Mouse (Mus musculus) liver, adult 2 months (tissue): ENCODE data around the gene B3galt4. TPM values are rescaled to one million over a fixed set of nuclear protein-coding genes. Genes with fewer than 3 reads are reported as not detected.

ENCODE experiments used
- DNase-seq: peaks from one replicate; pipeline ENCODE4 v3.0.0-alpha.2; 2011; ENCODE audit warnings: low read depth, low spot score; ENCODE audit errors: extremely low read depth
- H3K27ac ChIP-seq: fragments of 200-500 bp; replicated peaks from 2 replicates; pipeline ENCODE4 v1.5.1; 2012; ENCODE audit warnings: low read depth, mild to moderate bottlenecking, control low read depth, inconsistent platforms, low read length; ENCODE audit not compliant: insufficient read depth
- H3K27me3 ChIP-seq: fragments of 200-500 bp; 2 replicates; pipeline ENCODE4 v1.6.1; 2012; ENCODE audit warnings: mild to moderate bottlenecking, moderate library complexity, low read length, inconsistent platforms; ENCODE audit not compliant: control insufficient read depth, insufficient read depth
- H3K36me3 ChIP-seq: fragments of 200-500 bp; 2 replicates; pipeline ENCODE4 v1.6.1; 2012; ENCODE audit warnings: low read length, inconsistent platforms; ENCODE audit not compliant: control insufficient read depth, insufficient read depth
- H3K4me1 ChIP-seq: fragments of 200-500 bp; 2 replicates; pipeline ENCODE4 v1.6.1; 2011; ENCODE audit warnings: low read length; ENCODE audit not compliant: control insufficient read depth, insufficient read depth
- H3K4me3 ChIP-seq: fragments of 200-500 bp; 2 replicates; pipeline ENCODE4 v1.5.1; 2011; ENCODE audit warnings: low read depth, mild to moderate bottlenecking, control low read depth, low read length, moderate library complexity; ENCODE audit not compliant: insufficient read depth
- H3K79me2 ChIP-seq: fragments of 200-500 bp; 2 replicates; pipeline ENCODE4 v1.6.1; 2012; ENCODE audit warnings: inconsistent platforms, mild to moderate bottlenecking, low read length, moderate library complexity; ENCODE audit not compliant: control insufficient read depth, insufficient read depth
- H3K9ac ChIP-seq: fragments of 200-500 bp; 2 replicates; pipeline ENCODE4 v1.6.1; 2012; ENCODE audit warnings: low read depth, mild to moderate bottlenecking, control low read depth, inconsistent platforms, low read length
- CTCF ChIP-seq: fragments of 200-500 bp; IDR thresholded peaks from 2 replicates; pipeline ENCODE4 v1.5.1; 2011; ENCODE audit warnings: low read depth, low read length, control low read depth
- POLR2A ChIP-seq: fragments of 200-500 bp; IDR thresholded peaks from 2 replicates; pipeline ENCODE4 v1.6.1; 2011; ENCODE audit warnings: low read length, control low read depth; ENCODE audit not compliant: insufficient read depth; ENCODE audit errors: extremely low read depth
- WGBS: fragments of 180-500 bp; shearing (Covaris S2); methylation state at CpG from one replicate; pipeline ENCODE4 v1.1.7; 2018; 5-methylcytosine and 5-hydroxymethylcytosine counted together
- polyA plus RNA-seq: library from polyadenylated mRNA; depleted of rRNA; stranded (reverse); fragments of >200 nt; gene quantifications from 2 replicates; pipeline ENCODE4 v1.2.3, GENCODE M21; 2012; rRNA removed
- total RNA-seq: library from RNA; depleted of rRNA; stranded (reverse); fragments of >200 nt; gene quantifications from 2 replicates; pipeline ENCODE4 v1.2.3, GENCODE M21; 2014; rRNA removed

Gene B3galt4
- total and polyA plus RNA-seq, 2 experiments = 0.55 to 0.97 TPM

- H3K27ac ChIP-seq = no peak overlapping the region
- H3K79me2 ChIP-seq = no peaks in the 10 kb centered on the region
- TF ChIP-seq CTCF (no peak), POLR2A (no peak)
- H3K4me1 ChIP-seq = no peaks in the 10 kb centered on the region; the same call in 1 of the 2 replicates
- H3K27me3 ChIP-seq = no peaks in the 10 kb centered on the region
- H3K9ac ChIP-seq = no peak overlapping the region
- no peaks in the 10 kb centered on the region for H3K36me3 ChIP-seq
- WGBS = 80% methylated on average over 4 of the region's 4 CpGs
- DNase-seq = no peak
- H3K4me3 ChIP-seq = no peak overlapping the region
Observed at GRCm38 (mm10) chr17:33900989-33901314, 50.3 kb downstream of the B3galt4 start.

DNA sequence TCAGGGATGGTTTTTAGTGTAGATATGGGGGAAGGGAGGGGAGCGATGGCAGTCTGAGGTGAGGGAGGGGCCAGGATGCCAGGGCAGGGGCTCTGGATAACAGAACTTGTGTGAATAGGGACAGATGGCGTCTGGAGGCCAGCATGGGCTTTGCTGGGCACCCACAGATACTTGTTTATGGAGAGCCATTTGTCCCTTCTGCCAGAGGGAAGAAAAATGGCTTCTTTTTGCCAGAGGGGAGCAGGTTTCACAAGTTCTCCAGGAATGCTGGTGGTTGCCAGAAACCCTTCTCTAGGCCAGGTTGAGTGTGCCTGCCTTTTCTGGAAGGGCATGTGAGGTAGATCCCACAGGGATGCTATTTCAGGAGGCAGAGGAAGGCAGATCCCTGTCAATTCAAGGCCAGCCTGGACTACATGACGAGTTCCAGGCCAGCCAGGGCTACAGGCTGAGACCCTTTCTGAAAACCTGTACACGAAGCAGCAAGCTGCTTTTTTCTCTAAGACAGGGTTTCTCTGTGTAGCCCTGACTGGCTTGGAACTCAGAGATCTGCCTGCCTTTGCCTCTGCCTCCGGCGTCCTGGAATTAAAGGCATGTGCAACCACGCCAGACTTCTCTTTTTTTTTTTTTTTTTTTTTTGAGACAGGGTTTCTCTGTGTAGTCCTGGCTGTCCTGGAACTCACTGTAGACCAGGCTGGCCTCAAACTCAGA lies 50.9 kb downstream of the B3galt4 start:
- H3K79me2 ChIP-seq = no peaks in the 10 kb centered on the region
- WGBS = 87% methylated on average over 7 of the region's 7 CpGs
- no peak for DNase-seq
- H3K9ac ChIP-seq = no peak overlapping the region
- H3K4me3 ChIP-seq = no peak overlapping the region
- H3K27ac ChIP-seq = no peak overlapping the region
- no peaks in the 10 kb centered on the region; the same call in 1 of the 2 replicates for H3K4me1 ChIP-seq
- no peaks in the 10 kb centered on the region for H3K36me3 ChIP-seq
- TF ChIP-seq CTCF = no peak
- no peak for TF ChIP-seq POLR2A
- H3K27me3 ChIP-seq = no peaks in the 10 kb centered on the region

Other genes starting within 250 kb of the B3galt4 start
Only the 30 nearest of the 32 such genes appear.
- 65.1 and 71.2 TPM in 2 replicates for gene March2, start 232.8 kb downstream of the B3galt4 start, total RNA-seq
- gene March2, start 232.8 kb downstream of the B3galt4 start, polyA plus RNA-seq = 92.3 and 94.0 TPM in 2 replicates
- gene Rab11b, start 191.0 kb downstream of the B3galt4 start, total RNA-seq = 23.3 and 45.2 TPM in 2 replicates
- 168 and 177 TPM in 2 replicates for gene Rab11b, start 191.0 kb downstream of the B3galt4 start, polyA plus RNA-seq
- gene Angptl4, start 169.7 kb downstream of the B3galt4 start, total RNA-seq = 129 and 142 TPM in 2 replicates
- 28.1 and 49.5 TPM in 2 replicates for gene Angptl4, start 169.7 kb downstream of the B3galt4 start, polyA plus RNA-seq
- gene Kank3, start 141.0 kb downstream of the B3galt4 start, total RNA-seq = 6.0 and 7.3 TPM in 2 replicates
- gene Kank3, start 141.0 kb downstream of the B3galt4 start, polyA plus RNA-seq = 9.5 and 13.4 TPM in 2 replicates
- gene Rps28, start 126.9 kb downstream of the B3galt4 start, total RNA-seq = 275 and 294 TPM in 2 replicates
- gene Rps28, start 126.9 kb downstream of the B3galt4 start, polyA plus RNA-seq = 374 and 500 TPM in 2 replicates
- gene Ndufa7, start 126.9 kb downstream of the B3galt4 start, total RNA-seq = 214 and 217 TPM in 2 replicates
- 372 and 457 TPM in 2 replicates for gene Ndufa7, start 126.9 kb downstream of the B3galt4 start, polyA plus RNA-seq
- 7.1 and 7.5 TPM in 2 replicates for gene Cd320, start 108.4 kb downstream of the B3galt4 start, total RNA-seq
- gene Cd320, start 108.4 kb downstream of the B3galt4 start, polyA plus RNA-seq = 13.0 and 16.9 TPM in 2 replicates
- not detected in 2 replicates for gene Gm7029, start 77.7 kb downstream of the B3galt4 start, total RNA-seq
- gene Gm7029, start 77.7 kb downstream of the B3galt4 start, polyA plus RNA-seq = not detected in 2 replicates
- gene Kifc1, start 60.8 kb downstream of the B3galt4 start, total RNA-seq = 0.18 and 1.2 TPM in 2 replicates
- gene Kifc1, start 60.8 kb downstream of the B3galt4 start, polyA plus RNA-seq = 0.20 and 0.31 TPM in 2 replicates
- gene Platr17, start 46.4 kb downstream of the B3galt4 start, total RNA-seq = not detected in 2 replicates
- gene Platr17, start 46.4 kb downstream of the B3galt4 start, polyA plus RNA-seq = 0.18 TPM in 1 of 2 replicates, not detected in the other
- gene Daxx, start 42.1 kb downstream of the B3galt4 start, total RNA-seq = 8.3 and 10.2 TPM in 2 replicates
- gene Daxx, start 42.1 kb downstream of the B3galt4 start, polyA plus RNA-seq = 15.8 and 30.8 TPM in 2 replicates
- 47.2 and 58.5 TPM in 2 replicates for gene Tapbp, start 35.6 kb downstream of the B3galt4 start, total RNA-seq
- 95.4 and 105 TPM in 2 replicates for gene Tapbp, start 35.6 kb downstream of the B3galt4 start, polyA plus RNA-seq
- 11.1 and 12.7 TPM in 2 replicates for gene Zbtb22, start 35.6 kb downstream of the B3galt4 start, total RNA-seq
- 23.9 and 30.2 TPM in 2 replicates for gene Zbtb22, start 35.6 kb downstream of the B3galt4 start, polyA plus RNA-seq
- 9.8 and 10.9 TPM in 2 replicates for gene Rgl2, start 21.9 kb downstream of the B3galt4 start, total RNA-seq
- 19.4 and 27.7 TPM in 2 replicates for gene Rgl2, start 21.9 kb downstream of the B3galt4 start, polyA plus RNA-seq
- gene Pfdn6, start 11.1 kb downstream of the B3galt4 start, total RNA-seq = 37.9 and 40.8 TPM in 2 replicates
- gene Pfdn6, start 11.1 kb downstream of the B3galt4 start, polyA plus RNA-seq = 15.5 and 21.9 TPM in 2 replicates
- gene Wdr46, start 10.8 kb downstream of the B3galt4 start, total RNA-seq = 9.3 and 11.3 TPM in 2 replicates
- gene Wdr46, start 10.8 kb downstream of the B3galt4 start, polyA plus RNA-seq = 13.2 and 16.4 TPM in 2 replicates
- 10.5 and 10.9 TPM in 2 replicates for gene Vps52, start 4.3 kb upstream of the B3galt4 start, total RNA-seq
- gene Vps52, start 4.3 kb upstream of the B3galt4 start, polyA plus RNA-seq = 31.1 and 40.6 TPM in 2 replicates
- 1,559 and 1,933 TPM in 2 replicates for gene Rps18, start 4.5 kb upstream of the B3galt4 start, total RNA-seq
- gene Rps18, start 4.5 kb upstream of the B3galt4 start, polyA plus RNA-seq = 224 and 252 TPM in 2 replicates
- 2,105 and 2,348 TPM in 2 replicates for gene H2-K1, start 48.9 kb upstream of the B3galt4 start, total RNA-seq
- 4,310 and 5,575 TPM in 2 replicates for gene H2-K1, start 48.9 kb upstream of the B3galt4 start, polyA plus RNA-seq
- 10.0 and 13.7 TPM in 2 replicates for gene Ring1, start 73.2 kb upstream of the B3galt4 start, total RNA-seq
- gene Ring1, start 73.2 kb upstream of the B3galt4 start, polyA plus RNA-seq = 29.7 and 33.8 TPM in 2 replicates
- 76.5 and 80.5 TPM in 2 replicates for gene H2-Ke6, start 76.6 kb upstream of the B3galt4 start, total RNA-seq
- gene H2-Ke6, start 76.6 kb upstream of the B3galt4 start, polyA plus RNA-seq = 162 and 167 TPM in 2 replicates
- 51.2 and 54.7 TPM in 2 replicates for gene Slc39a7, start 80.2 kb upstream of the B3galt4 start, total RNA-seq
- gene Slc39a7, start 80.2 kb upstream of the B3galt4 start, polyA plus RNA-seq = 98.0 and 115 TPM in 2 replicates
- gene Rxrb, start 80.3 kb upstream of the B3galt4 start, total RNA-seq = 13.0 and 17.0 TPM in 2 replicates
- gene Rxrb, start 80.3 kb upstream of the B3galt4 start, polyA plus RNA-seq = 40.3 and 46.5 TPM in 2 replicates
- gene Col11a2, start 87.9 kb upstream of the B3galt4 start, total RNA-seq = 0.18 and 0.74 TPM in 2 replicates
- 0.20 and 0.23 TPM in 2 replicates for gene Col11a2, start 87.9 kb upstream of the B3galt4 start, polyA plus RNA-seq
- 0.28 and 0.47 TPM in 2 replicates for gene H2-Oa, start 140.9 kb upstream of the B3galt4 start, total RNA-seq
- 0.76 and 1.4 TPM in 2 replicates for gene H2-Oa, start 140.9 kb upstream of the B3galt4 start, polyA plus RNA-seq
- gene H2-DMa, start 168.1 kb upstream of the B3galt4 start, total RNA-seq = 7.1 and 8.5 TPM in 2 replicates
- gene H2-DMa, start 168.1 kb upstream of the B3galt4 start, polyA plus RNA-seq = 8.3 and 13.1 TPM in 2 replicates
- 39.0 and 53.2 TPM in 2 replicates for gene Brd2, start 171.1 kb upstream of the B3galt4 start, total RNA-seq
- gene Brd2, start 171.1 kb upstream of the B3galt4 start, polyA plus RNA-seq = 55.8 and 76.9 TPM in 2 replicates
- 0.74 and 1.7 TPM in 2 replicates for gene H2-DMb2, start 191.8 kb upstream of the B3galt4 start, total RNA-seq
- gene H2-DMb2, start 191.8 kb upstream of the B3galt4 start, polyA plus RNA-seq = 1.1 and 3.1 TPM in 2 replicates
- gene H2-DMb1, start 201.6 kb upstream of the B3galt4 start, total RNA-seq = 4.2 and 6.6 TPM in 2 replicates
- 8.3 and 14.5 TPM in 2 replicates for gene H2-DMb1, start 201.6 kb upstream of the B3galt4 start, polyA plus RNA-seq
- 15.1 and 17.3 TPM in 2 replicates for gene Tap1, start 236.1 kb upstream of the B3galt4 start, total RNA-seq
- gene Tap1, start 236.1 kb upstream of the B3galt4 start, polyA plus RNA-seq = 18.8 and 23.5 TPM in 2 replicates